Mouse (Mus musculus): ENCODE results near the gene Crocc. TPM values are rescaled to one million over a fixed set of nuclear protein-coding genes. Genes with fewer than 3 reads are reported as not detected.

Gene Crocc
- polyA plus RNA-seq, 1 experiment, result 40.4 TPM

GRCm38 (mm10) chr4:140983442-140983841, 76.9 kb downstream of the Crocc start:
- peak; percentile 44 for DNase-seq (ENCODE audit: low read depth)
- no peak for TF ChIP-seq POLR2A (IDR thresholded peaks at IDR 0.05; ENCODE audit: borderline replicate concordance, extremely low read depth, insufficient read depth, insufficient read length, poor library complexity, severe bottlenecking)

GRCm38 (mm10) chr4:140982808-140983207, 77.5 kb downstream of the Crocc start:
- DNase-seq (ENCODE audit: low read depth), result no peak
- TF ChIP-seq CTCF (IDR thresholded peaks at IDR 0.05; ENCODE audit: borderline replicate concordance, extremely low read depth, insufficient read depth, insufficient read length) (no peak), POLR2A (IDR thresholded peaks at IDR 0.05; ENCODE audit: borderline replicate concordance, extremely low read depth, insufficient read depth, insufficient read length, poor library complexity, severe bottlenecking) (no peak)

- DNase-seq (ENCODE audit: low read depth), result no peak
- TF ChIP-seq CTCF (IDR thresholded peaks at IDR 0.05; ENCODE audit: borderline replicate concordance, extremely low read depth, insufficient read depth, insufficient read length), result peak; percentile 27; the same call in 1 of the 2 replicates
- TF ChIP-seq POLR2A (IDR thresholded peaks at IDR 0.05; ENCODE audit: borderline replicate concordance, extremely low read depth, insufficient read depth, insufficient read length, poor library complexity, severe bottlenecking), result no peak
Measured at GRCm38 (mm10) chr4:140981605-140982004, 78.7 kb downstream of the Crocc start.

DNA sequence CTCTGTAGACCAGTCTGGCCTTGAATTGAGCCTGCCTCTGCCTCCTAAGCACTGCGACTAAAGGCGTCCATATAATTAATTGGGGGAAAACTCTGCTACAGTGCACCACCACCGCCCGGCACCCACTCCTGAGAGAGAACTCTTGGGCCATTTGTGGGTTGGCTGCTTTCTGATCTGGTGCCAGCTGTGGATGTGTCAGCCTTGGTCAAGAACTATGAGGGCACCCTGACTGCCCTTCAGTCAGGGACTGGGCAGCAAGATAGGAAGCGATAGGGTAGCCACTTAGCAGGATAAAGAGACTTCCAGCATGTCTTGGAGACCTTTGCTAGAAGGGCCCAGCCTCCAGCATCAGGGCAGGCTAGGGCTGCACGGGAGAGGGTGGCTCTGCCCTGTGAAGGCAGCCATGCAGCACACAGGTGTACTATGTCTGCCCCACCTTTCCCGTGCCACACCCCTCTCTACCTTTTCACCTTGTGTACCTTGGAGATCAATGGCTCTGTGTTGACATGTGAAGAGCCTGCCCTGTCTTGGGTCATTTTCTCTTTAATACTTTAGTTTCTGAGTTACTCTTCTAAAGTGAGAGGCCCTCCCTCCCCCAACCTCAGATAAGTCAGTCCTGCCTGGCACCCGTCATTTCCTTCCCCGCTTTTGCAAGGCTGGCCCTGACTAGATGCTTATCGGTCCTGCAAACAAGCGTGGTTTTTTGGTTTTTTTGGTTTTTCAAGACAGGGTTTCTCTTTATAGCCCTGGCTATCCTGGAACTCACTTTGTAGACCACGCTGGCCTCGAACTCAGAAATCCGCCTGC, 82.3 kb downstream of the Crocc start:
- TF ChIP-seq CTCF (IDR thresholded peaks at IDR 0.05; ENCODE audit: borderline replicate concordance, extremely low read depth, insufficient read depth, insufficient read length) (no peak), POLR2A (IDR thresholded peaks at IDR 0.05; ENCODE audit: borderline replicate concordance, extremely low read depth, insufficient read depth, insufficient read length, poor library complexity, severe bottlenecking) (no peak)
- DNase-seq (ENCODE audit: low read depth), result no peak

GRCm38 (mm10) chr4:140977278-140977677, 83.1 kb downstream of the Crocc start:
- DNase-seq (ENCODE audit: low read depth), result no peak
- TF ChIP-seq CTCF (IDR thresholded peaks at IDR 0.05; ENCODE audit: borderline replicate concordance, extremely low read depth, insufficient read depth, insufficient read length), result no peak
- no peak for TF ChIP-seq POLR2A (IDR thresholded peaks at IDR 0.05; ENCODE audit: borderline replicate concordance, extremely low read depth, insufficient read depth, insufficient read length, poor library complexity, severe bottlenecking)

DNA sequence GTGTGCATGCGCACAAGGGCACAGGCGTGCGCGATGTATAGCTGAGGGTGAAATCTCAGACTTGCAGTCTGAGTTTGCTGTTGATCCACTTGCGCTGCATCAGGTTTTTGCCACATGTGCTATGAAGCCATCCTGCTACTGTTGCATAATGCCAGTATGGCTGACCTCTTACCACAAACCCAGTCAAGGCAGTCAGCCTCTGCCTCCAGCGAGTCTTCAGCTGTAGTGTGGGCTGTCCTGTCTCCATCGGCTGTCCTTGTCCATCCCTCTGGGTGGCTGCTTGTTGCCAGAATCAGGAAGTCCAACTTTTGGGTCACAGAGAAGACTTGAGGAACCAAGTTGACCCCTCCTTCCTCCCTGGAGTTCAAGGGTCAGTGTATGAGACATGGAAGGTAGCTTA, 85.0 kb downstream of the Crocc start:
- TF ChIP-seq CTCF (IDR thresholded peaks at IDR 0.05; ENCODE audit: borderline replicate concordance, extremely low read depth, insufficient read depth, insufficient read length) (no peak), POLR2A (IDR thresholded peaks at IDR 0.05; ENCODE audit: borderline replicate concordance, extremely low read depth, insufficient read depth, insufficient read length, poor library complexity, severe bottlenecking) (no peak)

GRCm38 (mm10) chr4:140974408-140974807, 85.9 kb downstream of the Crocc start:
- TF ChIP-seq CTCF (IDR thresholded peaks at IDR 0.05; ENCODE audit: borderline replicate concordance, extremely low read depth, insufficient read depth, insufficient read length) (no peak), POLR2A (IDR thresholded peaks at IDR 0.05; ENCODE audit: borderline replicate concordance, extremely low read depth, insufficient read depth, insufficient read length, poor library complexity, severe bottlenecking) (no peak)
- no peak for DNase-seq (ENCODE audit: low read depth)

More for the DNA sequence above, 85.0 kb downstream of the Crocc start:
- DNase-seq (ENCODE audit: low read depth), result no peak

DNA sequence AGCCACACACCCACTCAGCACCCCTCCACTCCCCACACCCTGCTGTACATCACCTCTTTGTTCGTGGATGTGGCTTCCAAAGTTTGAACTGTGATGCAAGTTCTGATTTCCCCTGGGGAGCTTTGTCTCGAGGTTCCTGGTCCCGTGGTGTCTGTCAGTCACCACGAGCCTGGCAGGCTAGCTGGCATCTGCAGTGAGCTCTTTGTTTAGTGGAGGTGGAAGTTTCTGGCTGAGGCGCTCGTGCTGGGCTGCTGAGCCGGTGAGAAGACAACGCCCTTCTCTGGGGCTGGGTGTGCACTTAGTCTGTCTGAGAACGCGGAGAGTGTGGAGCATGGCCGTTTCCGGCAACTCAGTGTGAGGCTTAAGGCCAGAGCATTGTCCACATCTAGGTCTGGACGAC, 88.7 kb downstream of the Crocc start:
- DNase-seq (ENCODE audit: low read depth), result no peak
- TF ChIP-seq CTCF (IDR thresholded peaks at IDR 0.05; ENCODE audit: borderline replicate concordance, extremely low read depth, insufficient read depth, insufficient read length) (no peak), POLR2A (IDR thresholded peaks at IDR 0.05; ENCODE audit: borderline replicate concordance, extremely low read depth, insufficient read depth, insufficient read length, poor library complexity, severe bottlenecking) (no peak)

- DNase-seq (ENCODE audit: low read depth), result no peak
- TF ChIP-seq POLR2A (IDR thresholded peaks at IDR 0.05; ENCODE audit: borderline replicate concordance, extremely low read depth, insufficient read depth, insufficient read length, poor library complexity, severe bottlenecking) (no peak), CTCF (IDR thresholded peaks at IDR 0.05; ENCODE audit: borderline replicate concordance, extremely low read depth, insufficient read depth, insufficient read length) (no peak)
Measured at GRCm38 (mm10) chr4:140967386-140968159, 92.8 kb downstream of the Crocc start.

Other genes with a start within 250 kb of the Crocc start
- 0.01 and 0.05 TPM in 2 replicates for gene Padi3, start 249.9 kb downstream of the Crocc start, polyA plus RNA-seq (2012; rRNA removed)
- gene Padi1, start 214.8 kb downstream of the Crocc start, polyA plus RNA-seq (2012; rRNA removed), result 0.03 TPM in 2 replicates
- 0.43 and 0.67 TPM in 2 replicates for gene Padi2, start 154.2 kb downstream of the Crocc start, polyA plus RNA-seq (2012; rRNA removed)
- 213 and 233 TPM in 2 replicates for gene Sdhb, start 99.3 kb downstream of the Crocc start, polyA plus RNA-seq (2012; rRNA removed)
- gene Atp13a2, start 73.7 kb downstream of the Crocc start, polyA plus RNA-seq (2012; rRNA removed), result 260 and 278 TPM in 2 replicates
- 186 and 220 TPM in 2 replicates for gene Mfap2, start 50.1 kb downstream of the Crocc start, polyA plus RNA-seq (2012; rRNA removed)
- 58.5 and 74.2 TPM in 2 replicates for gene Necap2, start 17.8 kb upstream of the Crocc start, polyA plus RNA-seq (2012; rRNA removed)
- gene Spata21, start 27.8 kb upstream of the Crocc start, polyA plus RNA-seq (2012; rRNA removed), result 0.05 TPM in 1 of 2 replicates, not detected in the other
- gene Szrd1, start 79.2 kb upstream of the Crocc start, polyA plus RNA-seq (2012; rRNA removed), result 34.1 and 46.0 TPM in 2 replicates
- 26.0 and 32.0 TPM in 2 replicates for gene Fbxo42, start 87.4 kb upstream of the Crocc start, polyA plus RNA-seq (2012; rRNA removed)
- 5.2 and 5.5 TPM in 2 replicates for gene Rsg1, start 153.4 kb upstream of the Crocc start, polyA plus RNA-seq (2012; rRNA removed)
- 1.5 and 2.6 TPM in 2 replicates for gene Arhgef19, start 178.9 kb upstream of the Crocc start, polyA plus RNA-seq (2012; rRNA removed)
- 4.1 and 6.4 TPM in 2 replicates for gene Epha2, start 240.7 kb upstream of the Crocc start, polyA plus RNA-seq (2012; rRNA removed)

Data from brain, embryonic 14.5 days (tissue).